Mouse (Mus musculus) frontal cortex, postnatal 14 days (tissue): ENCODE measurements at regions not wholly inside any gene's neighbourhood (a gene's known extent, or its start where the extent isn't known, plus 50 kb on each side); places are given as distances from the start of the nearest gene placed in this dataset.

Experiments
- DNase-seq, 2 experiments: peaks; one replicate each; pipeline ENCODE4 v3.0.0; 2022; ENCODE audit warnings: low spot score in 2 of 2

DNA sequence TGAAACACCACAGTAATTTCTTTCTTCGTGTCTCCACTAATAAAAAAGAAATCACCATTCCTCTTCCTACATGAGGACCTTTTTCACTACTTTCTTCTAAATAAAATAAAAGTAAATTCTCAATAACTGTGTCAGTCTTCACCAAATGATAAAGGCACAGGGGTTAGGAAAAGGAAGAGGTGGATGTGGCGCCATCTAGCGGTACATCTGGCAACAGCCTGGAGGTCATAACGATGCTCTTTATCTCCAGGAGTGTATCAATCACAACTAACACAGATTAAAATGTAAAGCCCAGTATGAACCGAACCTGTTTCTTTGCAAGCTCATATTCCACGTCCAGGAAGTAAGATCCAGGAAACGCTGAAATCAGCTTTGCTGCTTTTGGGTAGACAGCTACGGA lies 793.0 kb downstream of the Gm7489 start:
- DNase-seq: peak in 1 of 2 experiments; percentile 10
